Mouse (Mus musculus) cortical plate, adult 2 months (tissue): ENCODE measurements around the gene Cdpf1.

Experiments used
- CTCF ChIP-seq: fragments of 200-500 bp; IDR thresholded peaks from 2 replicates; pipeline ENCODE4 v1.5.1; 2011; ENCODE audit warnings: mild to moderate bottlenecking, control low read depth, low read length; ENCODE audit not compliant: insufficient read depth; ENCODE audit errors: extremely low read depth
- POLR2A ChIP-seq: fragments of 200-500 bp; IDR thresholded peaks from 2 replicates; pipeline ENCODE4 v1.6.1; 2011; ENCODE audit warnings: mild to moderate bottlenecking, low read length, control low read depth; ENCODE audit not compliant: insufficient read depth; ENCODE audit errors: extremely low read depth

DNA sequence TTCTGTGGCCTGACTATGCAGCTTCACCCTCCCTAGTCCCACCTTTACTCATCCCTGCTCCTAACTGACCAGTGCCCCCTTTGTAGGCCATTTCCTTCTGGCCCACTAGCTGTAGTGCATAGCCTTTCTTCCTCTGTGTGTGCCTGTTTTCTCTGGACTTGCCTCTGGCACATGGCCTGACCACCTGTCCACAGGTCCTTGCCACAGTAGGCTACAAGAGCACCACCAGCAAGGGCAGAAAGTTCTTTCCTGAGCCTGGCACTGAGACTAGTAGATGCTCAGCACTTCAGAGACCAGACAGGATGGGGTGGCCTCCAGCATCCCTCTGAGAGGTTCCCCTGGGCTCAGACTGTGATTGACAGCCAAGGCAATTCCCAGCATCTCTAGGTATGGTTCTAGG lies 33.6 kb upstream of the Cdpf1 start:
- TF ChIP-seq CTCF, result no peak
- no peak for TF ChIP-seq POLR2A
